Mouse (Mus musculus) lung, postnatal 0 days (tissue): Measurements from ENCODE around the gene Fam189a1.

ENCODE experiments used
- CTCF ChIP-seq: IDR thresholded peaks from 2 replicates; pipeline ENCODE4 v1.5.1; 2016; ENCODE audit warnings: antibody characterized with exemption, mild to moderate bottlenecking
- EP300 ChIP-seq: IDR thresholded peaks from 2 replicates; pipeline ENCODE4 v1.6.1; 2016; ENCODE audit warnings: antibody characterized with exemption, mild to moderate bottlenecking, control low read depth

GRCm38 (mm10) chr7:64910208-64910607 lies 246.2 kb downstream of the Fam189a1 start:
- TF ChIP-seq CTCF, result no peak
- no peak for TF ChIP-seq EP300
